Mouse (Mus musculus) small intestine, adult 2 months (tissue): ENCODE measurements around the gene Prr36.

ENCODE experiments used
- CTCF ChIP-seq: fragments of 200-500 bp; IDR thresholded peaks from 2 replicates; pipeline ENCODE4 v1.5.1; 2012; ENCODE audit warnings: low read depth, mild to moderate bottlenecking, control low read depth, inconsistent platforms, low read length, moderate library complexity, mixed read lengths; ENCODE audit not compliant: insufficient replicate concordance, insufficient read length; ENCODE audit errors: extremely low read depth
- POLR2A ChIP-seq: fragments of 200-500 bp; IDR thresholded peaks from 2 replicates; pipeline ENCODE4 v1.6.1; 2012; ENCODE audit warnings: low read depth, mild to moderate bottlenecking, control low read depth, inconsistent platforms, low read length, moderate library complexity

DNA sequence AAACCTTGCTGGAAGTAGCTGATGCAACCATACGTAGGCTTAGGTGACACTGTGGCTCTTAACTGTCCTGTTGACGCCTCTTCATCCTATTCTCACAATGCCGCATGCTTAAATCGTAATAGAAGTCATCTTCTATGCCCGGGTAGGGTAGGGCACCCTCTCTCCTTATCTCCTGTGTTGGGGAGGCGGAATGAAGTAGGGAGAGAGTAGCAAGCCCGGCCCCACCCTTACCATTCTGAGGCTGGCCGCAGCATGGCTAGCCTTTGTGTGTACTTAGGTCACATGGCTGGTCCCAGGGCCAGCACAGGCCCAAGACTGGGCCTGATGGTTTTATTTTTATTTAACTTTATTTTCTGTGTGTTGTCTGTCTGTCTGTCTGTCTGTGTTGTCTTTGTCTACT, 30.0 kb upstream of the Prr36 start:
- TF ChIP-seq CTCF (no peak), POLR2A (no peak)
